Mouse (Mus musculus): Measurements from ENCODE around the gene Irf2. TPM values are rescaled to one million over a fixed set of nuclear protein-coding genes. Genes with fewer than 3 reads are reported as not detected.

Irf2 gene
- polyA plus RNA-seq, 1 experiment from 2014 or later, result 43.3 TPM

DNA sequence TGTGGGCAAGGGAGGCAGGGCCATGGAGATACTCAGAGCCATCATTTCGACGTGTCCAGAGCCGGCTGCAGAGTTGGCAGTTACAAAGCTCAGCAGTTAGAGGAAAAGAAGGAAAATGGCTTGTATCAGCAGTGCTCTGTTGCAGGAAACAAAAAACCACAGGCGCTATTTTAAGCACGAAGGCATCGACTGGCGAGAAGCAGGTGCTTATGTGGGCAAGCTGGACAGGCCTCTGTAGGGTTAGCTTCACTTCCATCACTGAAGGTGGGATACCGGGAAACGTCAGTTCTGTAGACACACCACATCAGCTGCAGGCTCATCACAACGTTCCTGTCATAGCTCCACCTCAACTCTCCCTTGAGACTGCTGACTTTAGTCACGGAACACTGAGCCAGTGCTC, 112.8 kb downstream of the Irf2 start:
- Histone ChIP-seq H3K27ac (ENCODE audit: low read depth, low read length) (no peak overlapping the region), H3K27me3 (replicated peaks; ENCODE audit: control insufficient read depth, insufficient read depth, low read length) (no peaks in the 10 kb centered on the region), H3K9me3 (ENCODE audit: control insufficient read depth) (no peaks in the 10 kb centered on the region), H3K9ac (ENCODE audit: low read depth, low read length) (no peak overlapping the region), H3K4me1 (replicated peaks; ENCODE audit: control insufficient read depth, insufficient read depth, low read length) (peaks cover 8% of the 10 kb centered on the region; the same call in 1 of the 2 replicates), H3K4me2 (replicated peaks; ENCODE audit: low read depth) (no peak overlapping the region), H3K4me3 (ENCODE audit: low read depth, low read length) (no peak overlapping the region), H3K36me3 (ENCODE audit: control insufficient read depth, insufficient read depth) (peaks cover 8% of the 10 kb centered on the region; the same call in 1 of the 2 replicates)
- no peak for TF ChIP-seq CTCF (IDR thresholded peaks at IDR 0.05; ENCODE audit: low read depth)
- ATAC-seq, result no peak
- 79% methylated on average over 11 of the region's 11 CpGs for WGBS

DNA sequence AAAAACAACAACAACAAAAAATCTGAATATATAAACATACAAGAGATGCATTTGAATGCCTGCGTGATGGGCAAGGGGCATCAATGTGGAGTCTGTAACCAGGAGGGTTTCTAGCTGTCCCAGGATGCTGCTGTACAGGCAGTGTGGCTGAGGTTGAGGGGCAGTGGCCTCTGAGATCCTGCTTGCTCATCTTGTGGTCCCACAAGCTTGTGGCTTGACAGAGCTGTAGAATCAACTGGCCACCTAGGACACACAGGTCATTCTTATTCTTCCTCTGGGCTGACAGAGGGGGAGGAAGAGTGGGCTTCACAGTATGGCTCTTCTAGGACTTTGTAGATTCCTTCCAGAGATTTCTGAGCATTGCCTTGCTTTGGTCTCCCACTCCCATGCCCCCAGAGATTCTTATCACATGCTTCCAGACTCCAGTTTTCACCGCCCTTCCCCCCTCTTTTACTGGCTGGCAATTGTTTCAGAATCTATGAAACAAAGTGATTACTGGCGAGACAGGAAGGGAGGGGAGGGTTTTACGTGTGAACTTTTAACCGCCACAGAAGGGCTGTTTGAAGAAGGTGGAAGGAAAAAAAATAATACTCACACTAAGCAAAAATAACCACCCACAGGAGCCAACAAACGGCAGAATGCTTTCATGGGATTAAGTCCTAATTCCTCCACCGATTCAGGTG, 119.8 kb downstream of the Irf2 start:
- Histone ChIP-seq H3K27me3 (replicated peaks; ENCODE audit: control insufficient read depth, insufficient read depth, low read length) (no peaks in the 10 kb centered on the region), H3K4me3 (ENCODE audit: low read depth, low read length) (no peak overlapping the region), H3K9me3 (ENCODE audit: control insufficient read depth) (no peaks in the 10 kb centered on the region), H3K9ac (ENCODE audit: low read depth, low read length) (0 out of 2 replicates have a peak overlapping the region, but pooled peaks have one; percentile 11), H3K27ac (ENCODE audit: low read depth, low read length) (no peak overlapping the region), H3K4me1 (replicated peaks; ENCODE audit: control insufficient read depth, insufficient read depth, low read length) (no peaks in the 10 kb centered on the region), H3K36me3 (ENCODE audit: control insufficient read depth, insufficient read depth) (no peaks in the 10 kb centered on the region), H3K4me2 (replicated peaks; ENCODE audit: low read depth) (no peak overlapping the region)
- ATAC-seq, result no peak
- TF ChIP-seq CTCF (IDR thresholded peaks at IDR 0.05; ENCODE audit: low read depth), result no peak
- 32% methylated on average over 7 of the region's 7 CpGs for WGBS

DNA sequence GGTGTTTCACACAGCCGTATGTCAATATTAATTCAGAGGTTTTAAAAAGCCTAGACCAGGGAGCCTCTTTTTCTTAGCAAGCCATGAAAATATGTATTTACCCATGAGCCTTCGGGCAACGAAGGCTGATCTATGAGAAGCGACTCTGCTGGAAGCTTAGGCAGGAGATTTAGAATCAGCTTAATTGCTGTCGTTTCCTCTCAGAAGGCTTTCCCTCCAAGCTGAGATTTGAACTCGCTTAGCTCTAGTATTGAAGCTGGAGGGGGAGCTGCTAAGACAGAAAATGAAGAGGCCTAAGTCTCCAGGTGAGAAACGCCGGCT, 120.3 kb downstream of the Irf2 start:
- Histone ChIP-seq H3K9ac (ENCODE audit: low read depth, low read length) (0 out of 2 replicates have a peak overlapping the region, but pooled peaks have one; percentile 11), H3K9me3 (ENCODE audit: control insufficient read depth) (no peaks in the 10 kb centered on the region), H3K4me2 (replicated peaks; ENCODE audit: low read depth) (no peak overlapping the region), H3K4me3 (ENCODE audit: low read depth, low read length) (no peak overlapping the region), H3K4me1 (replicated peaks; ENCODE audit: control insufficient read depth, insufficient read depth, low read length) (no peaks in the 10 kb centered on the region), H3K27ac (ENCODE audit: low read depth, low read length) (no peak overlapping the region), H3K27me3 (replicated peaks; ENCODE audit: control insufficient read depth, insufficient read depth, low read length) (no peaks in the 10 kb centered on the region), H3K36me3 (ENCODE audit: control insufficient read depth, insufficient read depth) (no peaks in the 10 kb centered on the region)
- 50% methylated on average over 8 of the region's 8 CpGs for WGBS
- ATAC-seq, result no peak
- no peak for TF ChIP-seq CTCF (IDR thresholded peaks at IDR 0.05; ENCODE audit: low read depth)

DNA sequence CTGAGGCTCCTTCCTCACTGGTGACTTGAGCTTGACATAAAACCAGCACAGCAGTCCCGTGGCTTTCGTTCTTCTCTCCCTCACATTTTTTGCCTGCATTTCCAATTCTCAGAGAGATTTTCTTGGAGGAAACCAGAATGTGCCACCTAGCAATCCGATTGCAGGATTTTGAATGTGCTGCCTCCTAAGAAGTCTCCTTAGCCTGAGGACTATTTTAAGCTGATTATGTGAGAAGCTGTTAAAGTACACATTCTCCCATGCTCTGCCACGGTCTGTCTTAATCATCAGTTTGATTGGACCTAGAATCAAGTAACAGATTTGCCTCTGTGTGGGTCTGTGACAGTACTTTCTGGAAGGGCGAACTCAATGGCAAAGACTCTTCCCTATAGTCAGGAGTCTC, 123.0 kb downstream of the Irf2 start:
- no peaks in the 10 kb centered on the region for H3K36me3 ChIP-seq (ENCODE audit: control insufficient read depth, insufficient read depth)
- no peaks in the 10 kb centered on the region; the same call in 1 of the 2 replicates for H3K4me1 ChIP-seq (replicated peaks; ENCODE audit: control insufficient read depth, insufficient read depth, low read length)
- no peaks in the 10 kb centered on the region for H3K27me3 ChIP-seq (replicated peaks; ENCODE audit: control insufficient read depth, insufficient read depth, low read length)
- no peak overlapping the region for H3K9ac ChIP-seq (ENCODE audit: low read depth, low read length)
- no peak for ATAC-seq
- H3K27ac ChIP-seq (ENCODE audit: low read depth, low read length), result no peak overlapping the region
- no peak for TF ChIP-seq CTCF (IDR thresholded peaks at IDR 0.05; ENCODE audit: low read depth)
- no peaks in the 10 kb centered on the region for H3K9me3 ChIP-seq (ENCODE audit: control insufficient read depth)
- WGBS, result 91% methylated on average over 5 of the region's 5 CpGs
- no peak overlapping the region for H3K4me2 ChIP-seq (replicated peaks; ENCODE audit: low read depth)
- H3K4me3 ChIP-seq (ENCODE audit: low read depth, low read length), result no peak overlapping the region

DNA sequence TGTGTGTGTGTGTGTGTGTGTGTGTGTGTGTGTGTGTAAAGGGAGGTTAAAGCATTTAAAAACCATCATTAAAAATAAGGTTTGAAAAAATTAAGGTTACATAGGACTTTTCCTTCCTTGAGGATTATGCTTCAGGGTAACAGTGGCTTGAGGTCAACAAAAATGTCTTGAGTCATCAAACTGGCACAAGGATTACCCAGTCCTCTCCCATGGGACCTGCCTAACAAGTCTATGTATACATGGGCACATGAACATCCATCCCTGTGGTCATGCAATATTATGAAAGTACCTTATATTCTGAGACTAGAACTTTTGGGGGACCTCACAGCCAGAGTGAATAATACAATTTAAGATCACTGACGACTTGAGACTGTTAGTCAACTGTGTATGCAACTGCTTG, 125.9 kb downstream of the Irf2 start:
- ATAC-seq, result no peak

DNA sequence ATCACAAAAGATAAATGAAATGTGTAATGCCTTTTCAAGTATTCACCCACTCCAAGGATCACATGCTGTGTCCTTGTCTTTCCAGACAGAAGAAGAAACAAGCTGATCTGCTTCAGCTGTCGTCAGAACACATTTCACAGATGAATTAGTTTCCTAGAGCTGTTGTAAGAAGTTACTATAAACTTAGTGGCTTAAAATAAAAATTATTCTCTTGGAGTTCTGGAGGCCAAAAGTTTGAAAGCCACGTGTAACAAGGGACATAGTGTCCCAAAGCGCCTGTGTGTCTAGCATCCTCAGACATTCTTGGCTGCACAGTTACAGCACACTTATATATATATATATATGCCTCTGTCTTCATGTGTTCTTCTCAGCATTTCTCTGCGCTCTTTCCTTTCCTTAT, 127.9 kb downstream of the Irf2 start:
- H3K27me3 ChIP-seq (replicated peaks; ENCODE audit: control insufficient read depth, insufficient read depth, low read length), result no peaks in the 10 kb centered on the region
- H3K4me2 ChIP-seq (replicated peaks; ENCODE audit: low read depth), result no peak overlapping the region
- H3K36me3 ChIP-seq (ENCODE audit: control insufficient read depth, insufficient read depth), result no peaks in the 10 kb centered on the region
- H3K9ac ChIP-seq (ENCODE audit: low read depth, low read length), result no peak overlapping the region
- TF ChIP-seq CTCF (IDR thresholded peaks at IDR 0.05; ENCODE audit: low read depth), result no peak
- H3K27ac ChIP-seq (ENCODE audit: low read depth, low read length), result no peak overlapping the region
- no peak overlapping the region for H3K4me3 ChIP-seq (ENCODE audit: low read depth, low read length)
- peaks cover 8% of the 10 kb centered on the region for H3K4me1 ChIP-seq (replicated peaks; ENCODE audit: control insufficient read depth, insufficient read depth, low read length)
- H3K9me3 ChIP-seq (ENCODE audit: control insufficient read depth), result no peaks in the 10 kb centered on the region
- ATAC-seq, result no peak
- 64% methylated on average over 4 of the region's 4 CpGs for WGBS

More for the DNA sequence above, 125.9 kb downstream of the Irf2 start:
- H3K4me2 ChIP-seq (replicated peaks; ENCODE audit: low read depth), result no peak overlapping the region
- no peaks in the 10 kb centered on the region for H3K27me3 ChIP-seq (replicated peaks; ENCODE audit: control insufficient read depth, insufficient read depth, low read length)
- TF ChIP-seq CTCF (IDR thresholded peaks at IDR 0.05; ENCODE audit: low read depth), result no peak
- peaks cover 8% of the 10 kb centered on the region for H3K4me1 ChIP-seq (replicated peaks; ENCODE audit: control insufficient read depth, insufficient read depth, low read length)
- WGBS, result 82% methylated on average over 1 of the region's 1 CpGs
- H3K9me3 ChIP-seq (ENCODE audit: control insufficient read depth), result no peaks in the 10 kb centered on the region
- H3K27ac ChIP-seq (ENCODE audit: low read depth, low read length), result no peak overlapping the region
- no peak overlapping the region for H3K4me3 ChIP-seq (ENCODE audit: low read depth, low read length)
- no peak overlapping the region for H3K9ac ChIP-seq (ENCODE audit: low read depth, low read length)
- H3K36me3 ChIP-seq (ENCODE audit: control insufficient read depth, insufficient read depth), result no peaks in the 10 kb centered on the region
